Comparison of ENCODE assay signal across 14 mouse cellular contexts in genomic region chr12:31148417-31149356, GRCm38 (mm10).
A peak's percentile ranks its signal among the peaks of the same experiment; 100 is the strongest.
DNase-seq lines count a peak whose midpoint lies in the region; ATAC-seq and TF ChIP-seq lines count a peak whose summit lies in the region.
"Had no signal": no experiment of that assay in that cellular context is flagged by ENCODE, and none has a peak within 500 bp of the region (broad histone marks: within the 10 kb centered on the region; RNA-seq: fewer than 3 reads in every experiment).

No protein-coding gene starts in this region.

- TF ChIP-seq CTCF in gastrocnemius, adult 2 months (IDR thresholded peaks at IDR 0.05), result no peak

- no peaks in the 10 kb centered on the region for H3K27me3 ChIP-seq in midbrain, embryonic 11.5 days (ENCODE audit: control insufficient read depth, insufficient read depth, low read length)
- H3K27me3 ChIP-seq in midbrain, embryonic 13.5 days, result no peaks in the 10 kb centered on the region
- H3K27me3 ChIP-seq in kidney, embryonic 16.5 days (ENCODE audit: insufficient read depth, low read length), result no peaks in the 10 kb centered on the region
- H3K27me3 ChIP-seq: forebrain, embryonic 12.5 days; liver, embryonic 12.5 days had no signal

- no peaks in the 10 kb centered on the region for H3K4me1 ChIP-seq in midbrain, embryonic 11.5 days (ENCODE audit: control insufficient read depth, insufficient read depth, low read length)
- H3K4me1 ChIP-seq in midbrain, embryonic 13.5 days (replicated peaks), result no peaks in the 10 kb centered on the region
- peaks cover 15% of the 10 kb centered on the region for H3K4me1 ChIP-seq in kidney, embryonic 16.5 days (ENCODE audit: insufficient read depth, low read length)

- no peaks in the 10 kb centered on the region for H3K36me3 ChIP-seq in midbrain, embryonic 11.5 days (ENCODE audit: control insufficient read depth, insufficient read depth, low read length)
- H3K36me3 ChIP-seq in midbrain, embryonic 13.5 days, result no peaks in the 10 kb centered on the region
- H3K36me3 ChIP-seq in kidney, embryonic 16.5 days (ENCODE audit: insufficient read depth, low read length), result no peaks in the 10 kb centered on the region
- H3K36me3 ChIP-seq: forebrain, embryonic 12.5 days; liver, embryonic 12.5 days; midbrain, embryonic 10.5 days had no signal

- H3K4me2 ChIP-seq in midbrain, embryonic 11.5 days, result no peak overlapping the region
- no peak overlapping the region for H3K4me2 ChIP-seq in midbrain, embryonic 13.5 days (replicated peaks)
- no peak overlapping the region for H3K4me2 ChIP-seq in kidney, embryonic 16.5 days (replicated peaks; ENCODE audit: low read depth, low read length)
- H3K4me2 ChIP-seq: forebrain, embryonic 12.5 days; liver, embryonic 12.5 days had no signal

- H3K4me3 ChIP-seq in gastrocnemius, adult 2 months, result no peak overlapping the region
- H3K4me3 ChIP-seq in midbrain, embryonic 11.5 days (ENCODE audit: low read depth, low read length), result no peak overlapping the region
- H3K4me3 ChIP-seq in midbrain, embryonic 13.5 days (replicated peaks), result no peak overlapping the region
- H3K4me3 ChIP-seq in kidney, embryonic 16.5 days (ENCODE audit: low read length), result no peak overlapping the region
- H3K4me3 ChIP-seq: forebrain, embryonic 12.5 days; left cerebral cortex, adult 2 months; liver, embryonic 12.5 days; midbrain, embryonic 10.5 days had no signal

- intact Hi-C loops in gastrocnemius, adult 2 months (cut with DNase I), result no loop called here
- intact Hi-C loops in left cerebral cortex, postnatal 36 days (cut with DNase I), result no loop called here

- DNase-seq in gastrocnemius, adult 2 months, result no peak
- no peak for DNase-seq in gastrocnemius, postnatal 25 days
- DNase-seq in midbrain, embryonic 11.5 days (ENCODE audit: low spot score, missing footprints), result peak; percentile 65
- DNase-seq in left cerebral cortex, postnatal 36 days (ENCODE audit: low spot score in 2 of 2), result no peak
- DNase-seq in right cerebral cortex, adult 2 months (ENCODE audit: low spot score in 2 of 2), result no peak
- no peak for DNase-seq in cerebellum, postnatal 14 days
- DNase-seq: B cell, adult 2 months; thymus, postnatal 14 days had no signal

- 79% methylated on average over 11 of the region's 11 CpGs for WGBS in midbrain, embryonic 11.5 days
- 80% methylated on average over 11 of the region's 11 CpGs for WGBS in midbrain, embryonic 13.5 days
- WGBS in kidney, embryonic 16.5 days, result 29% methylated on average over 11 of the region's 11 CpGs

- peak overlapping the region; percentile 46; the same call in 1 of the 2 replicates for H3K27ac ChIP-seq in gastrocnemius, adult 2 months
- H3K27ac ChIP-seq in midbrain, embryonic 11.5 days (ENCODE audit: low read depth, low read length), result no peak overlapping the region
- no peak overlapping the region for H3K27ac ChIP-seq in midbrain, embryonic 13.5 days
- peak overlapping the region; percentile 35; the same call in 1 of the 2 replicates for H3K27ac ChIP-seq in kidney, embryonic 16.5 days (ENCODE audit: low read length)
- H3K27ac ChIP-seq: forebrain, embryonic 12.5 days; left cerebral cortex, adult 2 months; liver, embryonic 12.5 days; midbrain, embryonic 10.5 days had no signal

- ATAC-seq in midbrain, embryonic 11.5 days (ENCODE audit: low FRiP score), result no peak
- ATAC-seq in midbrain, embryonic 13.5 days, result no peak
- peak; percentile 83 for ATAC-seq in kidney, embryonic 16.5 days (ENCODE audit: low FRiP score, low TSS enrichment)
- ATAC-seq: liver, embryonic 12.5 days had no signal

- no peaks in the 10 kb centered on the region for H3K9me3 ChIP-seq in midbrain, embryonic 11.5 days (ENCODE audit: control insufficient read depth, low read length)
- H3K9me3 ChIP-seq in midbrain, embryonic 13.5 days, result no peaks in the 10 kb centered on the region
- no peaks in the 10 kb centered on the region for H3K9me3 ChIP-seq in kidney, embryonic 16.5 days (ENCODE audit: low read length)
- H3K9me3 ChIP-seq: forebrain, embryonic 12.5 days; liver, embryonic 12.5 days; midbrain, embryonic 10.5 days had no signal

- no peak overlapping the region for H3K9ac ChIP-seq in midbrain, embryonic 11.5 days (ENCODE audit: low read length)
- H3K9ac ChIP-seq in midbrain, embryonic 13.5 days (replicated peaks), result no peak overlapping the region
- H3K9ac ChIP-seq in kidney, embryonic 16.5 days (replicated peaks; ENCODE audit: low read length), result no peak overlapping the region
- H3K9ac ChIP-seq: forebrain, embryonic 12.5 days; liver, embryonic 12.5 days had no signal

Comparison
In these comparisons a context has a peak if more than half of its experiments do, and no peak if none do; other contexts are left out.
1. H3K27ac ChIP-seq: peak in gastrocnemius, adult 2 months (single experiment) and kidney, embryonic 16.5 days (single experiment); none in midbrain, embryonic 11.5 days (single experiment) and midbrain, embryonic 13.5 days (single experiment).